Mouse (Mus musculus): ENCODE results near the gene Ankrd50.

The Ankrd50 gene

DNA sequence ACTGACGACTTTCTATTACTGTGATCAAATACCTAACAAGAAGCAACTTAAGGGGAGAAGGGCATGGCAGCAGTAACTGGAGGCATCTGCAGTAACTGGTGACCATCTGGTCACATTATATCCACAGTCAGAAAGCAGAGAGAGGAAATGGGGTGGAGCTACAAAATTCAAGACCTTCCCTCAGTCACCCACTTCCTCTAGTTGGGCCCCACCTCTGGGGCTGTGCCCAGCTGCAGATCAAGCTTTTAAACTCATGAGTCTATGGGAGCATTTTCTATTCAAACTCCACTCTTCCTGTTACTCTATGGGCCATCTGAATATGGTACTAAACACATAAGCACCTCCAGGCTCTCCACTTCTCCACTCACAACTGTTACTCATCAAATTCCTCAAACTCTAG is 3.5 kb downstream of the Ankrd50 start:
- TF ChIP-seq GATA4 (IDR thresholded peaks at IDR 0.05; ENCODE audit: insufficient replicate concordance, low read length) = no peak

DNA sequence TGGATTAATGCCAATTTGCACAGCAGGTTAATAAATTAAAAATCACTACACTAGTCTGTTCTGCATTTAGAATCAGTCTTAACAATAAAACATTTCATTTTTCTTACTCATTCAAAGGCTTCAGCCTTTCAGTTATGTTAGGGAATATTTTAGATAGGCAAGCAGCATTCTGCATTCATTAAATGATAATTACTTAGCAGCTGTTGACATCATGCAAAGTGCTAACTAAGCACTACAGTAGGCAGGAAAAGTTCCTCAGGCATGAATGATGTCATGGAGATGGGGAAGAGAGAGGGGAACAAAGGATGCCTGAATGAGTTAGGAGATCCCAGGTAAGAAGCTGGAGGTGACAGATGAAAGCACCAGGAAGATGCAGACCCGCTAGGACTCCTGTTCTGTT is 6.7 kb downstream of the Ankrd50 start:
- TF ChIP-seq GATA4 (IDR thresholded peaks at IDR 0.05; ENCODE audit: insufficient replicate concordance, low read length) = no peak

DNA sequence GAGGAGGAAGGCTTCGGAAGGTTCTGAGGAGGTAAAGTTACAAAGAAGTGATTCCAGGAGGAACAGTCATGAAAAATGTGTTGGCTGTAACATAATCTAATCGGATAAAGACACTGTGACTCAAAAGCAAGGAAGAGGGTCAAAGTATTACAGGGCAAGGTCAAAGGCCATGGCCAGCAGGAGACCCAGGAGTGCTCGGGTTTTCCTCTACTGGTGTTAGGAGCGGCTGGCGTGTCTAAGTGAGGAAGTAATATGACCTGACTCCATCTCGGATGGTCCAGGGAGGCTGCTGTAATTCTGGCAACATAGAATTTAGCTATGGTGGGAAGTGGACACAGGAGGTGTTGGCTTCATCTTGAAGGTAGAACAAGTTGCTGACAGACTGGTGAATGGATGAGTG is 9.1 kb downstream of the Ankrd50 start:
- no peak for TF ChIP-seq GATA4 (IDR thresholded peaks at IDR 0.05; ENCODE audit: insufficient replicate concordance, low read length)

DNA sequence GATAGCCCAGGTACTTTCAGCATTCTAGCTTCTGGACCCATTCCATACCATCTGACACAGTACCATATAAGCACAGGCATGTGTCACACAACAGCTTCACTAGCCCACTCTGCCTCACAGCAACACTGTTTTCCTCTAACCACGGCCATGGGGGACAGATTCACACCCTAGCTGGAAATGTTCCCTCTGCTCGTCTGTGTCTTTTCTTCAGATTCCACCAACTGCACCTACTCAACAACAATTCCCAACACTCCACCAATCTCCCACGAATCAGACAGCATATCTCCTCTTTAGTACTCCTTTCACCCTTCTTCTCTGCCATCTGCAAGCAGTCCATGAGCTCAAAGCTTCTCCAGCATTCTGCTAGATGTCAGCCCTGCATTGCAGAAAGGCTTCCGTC is 11.5 kb downstream of the Ankrd50 start:
- TF ChIP-seq GATA4 (IDR thresholded peaks at IDR 0.05; ENCODE audit: insufficient replicate concordance, low read length) = no peak

DNA sequence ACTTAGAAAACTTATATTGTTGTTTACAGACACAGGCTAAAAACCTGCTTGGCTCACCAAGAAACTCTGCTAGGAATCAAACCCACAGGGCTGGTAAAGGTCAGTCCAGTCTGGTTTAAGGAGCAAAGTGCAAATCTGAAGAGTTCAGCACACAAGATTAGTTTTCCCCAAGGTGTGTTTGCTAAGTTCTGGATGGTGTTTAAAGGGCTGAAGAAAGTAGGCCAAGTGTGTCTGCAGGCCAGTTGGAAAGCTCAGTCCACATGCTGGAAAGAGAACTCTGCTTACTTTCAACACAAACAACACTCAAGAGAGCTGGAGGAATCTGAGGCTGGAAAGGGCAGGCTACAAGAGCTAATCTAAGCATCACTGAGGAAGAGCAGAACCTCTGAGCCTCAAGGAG is 13.1 kb downstream of the Ankrd50 start:
- TF ChIP-seq GATA4 (IDR thresholded peaks at IDR 0.05; ENCODE audit: insufficient replicate concordance, low read length) = no peak

DNA sequence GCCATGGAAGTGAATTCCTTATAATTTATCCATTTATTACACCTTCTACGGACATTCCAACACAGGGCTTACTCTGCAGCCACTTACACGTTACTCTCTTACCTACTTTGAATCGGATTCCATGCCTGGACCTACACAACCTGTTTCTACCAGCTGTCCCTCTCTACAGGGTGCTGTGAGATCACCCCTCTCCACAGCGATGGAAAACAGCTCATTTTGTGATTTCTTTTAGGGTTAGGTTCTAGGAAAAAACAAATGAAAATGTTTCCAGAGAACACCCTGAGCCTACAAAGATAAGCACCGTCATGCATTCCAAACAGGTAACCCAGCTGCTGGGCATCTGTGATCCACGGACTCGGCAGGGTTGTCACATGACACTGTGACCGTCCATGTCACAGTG is 16.5 kb downstream of the Ankrd50 start:
- TF ChIP-seq GATA4 (IDR thresholded peaks at IDR 0.05; ENCODE audit: insufficient replicate concordance, low read length) = no peak

DNA sequence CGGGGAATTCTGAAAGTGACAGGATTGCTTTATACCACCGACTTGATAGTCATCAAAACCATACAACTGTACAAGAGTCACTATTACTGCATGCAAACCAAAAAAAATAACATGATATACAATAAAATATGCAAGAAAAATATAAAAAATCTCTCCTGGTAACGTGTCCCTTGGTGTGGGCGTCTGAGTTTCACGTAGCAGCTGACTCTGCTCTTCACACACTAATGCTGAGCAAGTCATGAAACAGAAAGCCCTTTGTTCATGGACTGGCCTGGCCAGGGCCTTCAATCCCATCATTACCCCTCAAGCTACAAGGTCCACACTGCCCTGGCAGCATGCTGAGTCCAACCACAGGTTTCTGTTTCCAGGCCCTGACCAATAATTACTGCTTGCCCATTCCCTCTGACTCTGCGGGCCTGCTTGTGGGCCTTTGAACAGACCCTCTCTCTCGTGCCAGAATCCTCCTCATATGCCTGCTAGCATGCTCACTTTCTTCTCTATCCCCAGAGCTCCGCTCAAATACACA is 17.7 kb downstream of the Ankrd50 start:
- TF ChIP-seq GATA4 (IDR thresholded peaks at IDR 0.05; ENCODE audit: insufficient replicate concordance, low read length) = no peak

DNA sequence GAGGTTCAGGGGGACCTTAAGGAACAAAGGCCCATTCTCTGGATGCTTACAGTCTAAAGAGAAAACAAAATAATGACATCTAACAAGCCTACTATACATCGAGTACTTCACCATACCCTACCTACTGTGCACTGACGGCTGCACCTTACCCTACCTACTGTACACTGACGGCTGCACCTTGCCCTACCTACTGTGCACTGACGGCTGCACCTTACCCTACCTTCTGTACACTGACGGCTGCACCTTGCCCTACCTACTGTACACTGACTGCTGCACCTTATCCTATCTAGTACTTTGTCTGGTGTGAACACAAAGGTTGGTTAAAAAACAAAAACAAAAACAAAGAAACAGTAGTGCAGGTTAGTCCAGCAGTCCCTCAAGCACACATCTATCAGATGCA is 18.5 kb downstream of the Ankrd50 start:
- no peak for TF ChIP-seq GATA4 (IDR thresholded peaks at IDR 0.05; ENCODE audit: insufficient replicate concordance, low read length)

DNA sequence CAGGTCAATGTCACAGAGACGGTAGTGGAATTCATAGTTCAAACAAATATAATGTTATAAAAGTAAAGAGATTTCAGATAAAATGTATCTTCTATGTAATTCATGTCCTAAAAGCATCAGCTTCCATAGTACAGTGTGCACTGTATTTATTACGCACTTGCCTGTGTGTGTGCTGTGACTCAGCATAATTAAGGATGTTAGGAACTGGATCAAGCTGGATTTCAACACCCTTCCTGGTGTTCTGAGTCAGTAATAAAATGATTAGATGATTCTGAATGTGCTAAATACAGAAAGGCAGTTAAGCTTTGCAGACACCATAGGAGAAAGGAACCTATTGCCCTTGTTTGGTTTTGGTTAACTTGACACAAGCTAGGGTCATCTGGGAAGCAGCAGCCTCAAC is 21.5 kb downstream of the Ankrd50 start:
- TF ChIP-seq GATA4 (IDR thresholded peaks at IDR 0.05; ENCODE audit: insufficient replicate concordance, low read length) = no peak

DNA sequence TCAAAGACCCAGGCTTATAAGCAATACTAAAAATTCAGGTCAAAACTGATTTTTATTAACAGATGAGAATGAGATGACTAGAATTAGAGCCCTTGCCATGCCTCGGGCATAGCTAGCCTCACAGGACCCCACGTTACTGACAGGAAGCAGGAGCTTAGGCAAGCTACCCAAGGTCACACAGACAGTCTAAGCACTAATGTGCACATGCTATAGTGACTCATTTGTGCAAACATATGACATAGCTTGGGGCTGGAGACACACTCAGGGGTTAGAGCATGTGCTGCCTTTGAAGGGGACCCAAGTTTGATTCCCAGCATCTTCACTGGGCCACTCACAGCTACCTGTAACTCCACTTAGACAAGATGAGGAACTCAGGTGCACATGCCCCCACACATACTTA is 22.9 kb downstream of the Ankrd50 start:
- no peak for TF ChIP-seq GATA4 (IDR thresholded peaks at IDR 0.05; ENCODE audit: insufficient replicate concordance, low read length)

DNA sequence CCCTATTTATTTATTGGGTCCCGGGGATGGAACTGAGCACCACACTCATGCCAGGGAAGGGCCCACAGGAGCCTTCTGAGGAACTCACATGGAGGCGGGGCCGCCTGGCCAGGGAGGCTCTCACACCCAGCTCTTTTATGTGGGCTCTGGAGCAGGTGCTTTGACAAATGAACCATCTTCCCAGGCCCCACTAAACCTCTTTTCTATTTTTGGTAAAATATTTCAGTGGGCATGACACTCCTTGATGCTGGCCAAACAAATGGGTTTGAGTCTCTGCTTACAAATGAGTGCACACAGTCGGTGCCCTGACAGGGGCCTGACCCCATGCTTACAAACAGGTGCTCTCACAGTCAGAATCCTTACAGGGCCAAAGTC is 24.4 kb downstream of the Ankrd50 start:
- no peak for TF ChIP-seq GATA4 (IDR thresholded peaks at IDR 0.05; ENCODE audit: insufficient replicate concordance, low read length)

DNA sequence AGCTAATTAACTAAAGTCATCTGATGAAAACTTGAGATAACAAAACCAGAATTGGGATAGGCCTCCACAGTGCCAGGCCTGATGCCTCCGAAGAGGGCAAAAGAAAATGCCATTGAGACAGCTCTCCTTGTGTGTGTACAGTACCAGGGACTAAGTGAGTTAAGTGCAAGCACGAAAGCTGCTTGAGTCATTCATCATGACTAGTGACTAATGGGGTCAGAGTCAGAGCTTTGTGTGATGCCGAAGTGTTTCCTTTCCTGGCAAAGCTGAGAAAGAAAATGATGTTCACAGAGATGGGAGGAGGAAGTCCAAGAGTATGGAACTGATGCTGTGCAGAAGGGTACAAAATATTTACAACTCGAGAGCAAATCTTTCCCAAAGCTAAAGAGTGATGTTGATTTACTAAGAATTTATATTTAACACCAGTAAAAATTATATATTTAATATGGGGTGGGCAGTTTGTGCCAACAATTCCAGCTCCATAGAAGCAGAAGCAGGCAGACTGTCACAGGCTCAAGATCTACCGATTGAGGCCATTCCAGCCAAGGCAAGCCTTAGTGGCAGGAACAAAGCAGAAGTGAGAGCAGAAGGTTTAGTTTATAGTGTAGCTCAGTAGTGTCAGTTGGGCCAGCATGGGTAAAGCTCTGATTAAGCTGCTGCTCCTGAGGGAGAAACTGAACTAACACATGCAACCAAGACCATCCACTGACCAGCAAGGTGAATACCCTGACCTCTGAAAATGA is 25.0 kb downstream of the Ankrd50 start:
- no peak for TF ChIP-seq GATA4 (IDR thresholded peaks at IDR 0.05; ENCODE audit: insufficient replicate concordance, low read length)

DNA sequence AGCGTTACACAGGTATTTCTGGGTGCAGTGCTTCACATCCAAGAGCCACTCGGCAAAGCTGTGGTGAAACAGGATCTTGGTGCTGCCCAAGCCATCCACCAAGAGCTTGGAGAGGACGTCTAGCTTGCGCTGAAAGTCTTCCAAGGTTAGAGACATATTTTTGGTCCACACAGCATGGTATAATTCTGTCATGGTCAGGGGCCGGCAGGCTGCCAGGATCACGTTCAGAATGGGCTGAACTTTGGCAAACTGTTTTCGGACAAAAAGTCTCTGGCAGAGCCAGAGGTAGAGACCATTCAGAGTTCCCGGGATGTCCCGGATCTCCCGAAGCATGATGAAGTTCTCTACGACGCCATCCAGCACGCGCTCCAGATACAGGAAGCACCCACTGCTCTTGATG is 27.6 kb downstream of the Ankrd50 start:
- no peak for TF ChIP-seq GATA4 (IDR thresholded peaks at IDR 0.05; ENCODE audit: insufficient replicate concordance, low read length)

DNA sequence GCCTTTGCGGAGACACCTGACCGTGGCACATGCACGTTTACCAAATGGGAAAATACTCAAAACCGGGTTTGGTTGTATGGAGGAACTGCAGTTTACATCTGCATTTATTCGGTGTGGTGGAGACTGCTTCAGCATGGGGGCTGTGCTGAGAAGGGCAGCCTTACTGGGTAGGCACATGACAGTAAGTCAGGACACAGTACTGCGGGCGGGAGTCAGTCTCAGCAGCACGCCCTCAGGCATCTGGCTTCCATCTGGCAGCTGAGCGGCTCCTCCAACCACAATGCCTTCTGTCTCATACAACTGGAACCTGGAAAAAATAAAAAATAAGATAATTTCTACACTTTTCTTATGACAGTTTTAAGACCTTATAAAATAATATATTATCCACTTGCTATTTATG is 32.4 kb downstream of the Ankrd50 start:
- TF ChIP-seq GATA4 (IDR thresholded peaks at IDR 0.05; ENCODE audit: insufficient replicate concordance, low read length) = no peak

DNA sequence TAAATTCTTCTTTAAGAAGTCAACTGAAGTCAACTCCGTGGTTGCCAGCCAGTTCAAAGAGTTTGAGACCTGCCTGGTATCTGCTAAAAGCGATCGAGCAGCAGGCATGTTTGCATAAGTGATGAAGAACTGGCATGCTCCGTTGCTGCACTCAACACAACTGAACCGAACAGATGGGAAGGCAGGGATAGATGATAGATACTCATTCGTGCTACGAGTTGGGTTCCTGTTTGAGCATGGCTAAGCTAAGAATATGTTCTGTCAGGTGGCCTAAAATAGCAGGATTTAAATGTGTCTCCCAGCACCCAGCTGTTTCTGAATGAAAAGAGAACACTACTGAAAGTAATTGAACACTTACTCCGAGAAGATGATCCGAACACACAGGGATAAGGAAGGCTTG is 38.1 kb downstream of the Ankrd50 start:
- TF ChIP-seq GATA4 (IDR thresholded peaks at IDR 0.05; ENCODE audit: insufficient replicate concordance, low read length) = no peak

DNA sequence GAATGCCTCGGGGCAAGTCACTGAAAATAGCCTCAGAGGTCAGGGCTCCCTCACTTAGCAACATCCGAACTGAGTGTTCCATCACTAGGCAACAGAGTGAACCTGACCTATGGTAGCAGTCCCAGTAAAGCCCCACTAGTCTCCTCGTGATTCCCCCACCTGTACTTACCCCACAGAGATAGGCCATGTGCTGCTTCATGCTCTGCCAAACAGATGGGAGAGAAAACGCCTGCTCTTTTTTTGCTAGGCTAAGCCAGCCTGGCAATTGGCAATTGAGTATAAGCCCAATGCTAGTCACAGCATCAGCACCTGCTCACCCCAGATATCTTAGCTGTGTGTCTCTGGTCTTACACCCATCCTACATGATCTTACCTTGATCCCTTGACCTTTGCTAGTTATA is 40.8 kb downstream of the Ankrd50 start:
- TF ChIP-seq GATA4 (IDR thresholded peaks at IDR 0.05; ENCODE audit: insufficient replicate concordance, low read length) = no peak

DNA sequence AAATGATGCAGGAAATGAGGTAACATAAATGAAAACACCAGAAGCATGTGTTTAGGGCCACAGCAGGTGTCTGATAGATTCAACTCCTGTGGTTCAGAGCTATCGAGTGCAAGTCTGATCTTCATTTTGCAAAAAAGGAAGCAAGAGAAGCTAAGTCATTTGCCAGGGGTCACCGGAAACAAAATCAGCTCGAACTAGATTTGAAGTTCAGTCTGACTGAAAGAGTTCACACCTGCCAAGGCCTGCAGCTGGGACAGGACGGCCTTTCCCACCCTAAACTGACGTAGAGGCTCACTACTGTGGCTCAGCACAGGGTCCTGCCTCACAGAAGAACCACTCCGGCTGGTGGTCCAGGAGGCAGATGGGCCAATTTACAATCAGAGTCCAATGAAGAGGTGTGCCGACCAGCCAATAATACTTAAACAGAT is 44.1 kb downstream of the Ankrd50 start:
- no peak for TF ChIP-seq GATA4 (IDR thresholded peaks at IDR 0.05; ENCODE audit: insufficient replicate concordance, low read length)

Measured in liver, adult (tissue).